8 mouse cellular contexts compared by ENCODE assay signal in genomic region chr19:3321617-3322016, GRCm38 (mm10). TPM values are rescaled to one million over a fixed set of nuclear protein-coding genes. Genes with fewer than 3 reads are reported as not detected.
A peak's percentile ranks its signal among the peaks of the same experiment; 100 is the strongest.
DNase-seq lines count a peak whose midpoint lies in the region; ATAC-seq and TF ChIP-seq lines count a peak whose summit lies in the region.

No protein-coding gene starts in this region.

- no peak overlapping the region for H3K27ac ChIP-seq in thymus, adult 2 months (ENCODE audit: control insufficient read depth, insufficient read depth, low read length)
- H3K27ac ChIP-seq in heart, postnatal 0 days (ENCODE audit: low read depth) = peak overlapping the region; percentile 98
- peak overlapping the region; percentile 64 for H3K27ac ChIP-seq in stomach, embryonic 16.5 days (ENCODE audit: low read length)

- peak overlapping the region; percentile 93 for H3K4me2 ChIP-seq in heart, postnatal 0 days (ENCODE audit: low read depth, low read length)
- H3K4me2 ChIP-seq in stomach, embryonic 16.5 days (ENCODE audit: low read depth, low read length) = peak overlapping the region; percentile 99

- peak; percentile 26 for ATAC-seq in heart, postnatal 0 days (ENCODE audit: insufficient read depth, low read depth)
- peak; percentile 10; the same call in 1 of the 2 replicates for ATAC-seq in stomach, embryonic 16.5 days (ENCODE audit: insufficient read depth, low FRiP score)

- H3K4me1 ChIP-seq in thymus, adult 2 months (replicated peaks; ENCODE audit: control insufficient read depth, insufficient read depth, low read length) = peaks cover 33% of the 10 kb centered on the region
- H3K4me1 ChIP-seq in heart, postnatal 0 days (ENCODE audit: control insufficient read depth, insufficient read depth) = peaks cover 18% of the 10 kb centered on the region
- peaks cover 21% of the 10 kb centered on the region for H3K4me1 ChIP-seq in stomach, embryonic 16.5 days (ENCODE audit: control insufficient read depth, insufficient read depth, low read length)

- peak overlapping the region; percentile 57 for H3K9ac ChIP-seq in heart, postnatal 0 days (replicated peaks; ENCODE audit: low read depth, low read length)
- H3K9ac ChIP-seq in stomach, embryonic 16.5 days (ENCODE audit: low read length) = peak overlapping the region; percentile 47

- no peak for TF ChIP-seq CTCF in thymus, adult 2 months (IDR thresholded peaks at IDR 0.05; ENCODE audit: borderline replicate concordance, control insufficient read depth, extremely low read depth, insufficient read depth, low read length, poor library complexity)
- TF ChIP-seq CTCF in brain, embryonic 14.5 days (IDR thresholded peaks at IDR 0.05; ENCODE audit: borderline replicate concordance, extremely low read depth, insufficient read depth, insufficient read length) = no peak
- TF ChIP-seq CTCF in heart, postnatal 0 days (IDR thresholded peaks at IDR 0.05; ENCODE audit: low read depth) = no peak

- H3K36me3 ChIP-seq in thymus, adult 2 months (ENCODE audit: control insufficient read depth, insufficient read depth, low read length) = no peaks in the 10 kb centered on the region
- no peaks in the 10 kb centered on the region for H3K36me3 ChIP-seq in heart, postnatal 0 days (replicated peaks; ENCODE audit: control insufficient read depth, insufficient read depth, low read length)
- no peaks in the 10 kb centered on the region for H3K36me3 ChIP-seq in stomach, embryonic 16.5 days (ENCODE audit: control insufficient read depth, insufficient read depth, low read length)

- H3K9me3 ChIP-seq in heart, postnatal 0 days (replicated peaks; ENCODE audit: control insufficient read depth, low read length) = no peaks in the 10 kb centered on the region
- no peaks in the 10 kb centered on the region for H3K9me3 ChIP-seq in stomach, embryonic 16.5 days (replicated peaks; ENCODE audit: control insufficient read depth, low read length)

- TF ChIP-seq EP300 in heart, postnatal 0 days (IDR thresholded peaks at IDR 0.05; ENCODE audit: low read depth) = no peak

- peak; percentile 24 for DNase-seq in thymus, adult 2 months
- DNase-seq in thymus, postnatal 10 days (ENCODE audit: low spot score in 2 of 2) = no peak
- peak; percentile 33 for DNase-seq in brain, embryonic 14.5 days (ENCODE audit: low read depth)
- peak; percentile 87 for DNase-seq in heart, postnatal 0 days (ENCODE audit: low spot score)
- DNase-seq in kidney, postnatal 14 days = peak; percentile 91
- peak; percentile 89 to 93 for DNase-seq in lung, postnatal 4 days
- no peak for DNase-seq in right cerebral cortex, postnatal 36 days (ENCODE audit: low spot score in 2 of 2)

- WGBS in thymus, adult 2 months = 7% methylated on average over 11 of the region's 11 CpGs
- 2% methylated on average over 11 of the region's 11 CpGs for WGBS in heart, postnatal 0 days
- WGBS in stomach, embryonic 16.5 days = 9% methylated on average over 11 of the region's 11 CpGs

- TF ChIP-seq POLR2A in thymus, adult 2 months (IDR thresholded peaks at IDR 0.05; ENCODE audit: control insufficient read depth, extremely low read depth, insufficient read depth, low read length, poor library complexity) = no peak
- no peak for TF ChIP-seq POLR2A in brain, embryonic 14.5 days (IDR thresholded peaks at IDR 0.05; ENCODE audit: borderline replicate concordance, extremely low read depth, insufficient read depth, insufficient read length, poor library complexity, severe bottlenecking)

- no peaks in the 10 kb centered on the region for H3K27me3 ChIP-seq in thymus, adult 2 months (ENCODE audit: control insufficient read depth, insufficient read depth, low read length)
- no peaks in the 10 kb centered on the region for H3K27me3 ChIP-seq in heart, postnatal 0 days (ENCODE audit: control insufficient read depth, insufficient read depth, low read length)
- H3K27me3 ChIP-seq in stomach, embryonic 16.5 days (ENCODE audit: control insufficient read depth, insufficient read depth, low read length) = no peaks in the 10 kb centered on the region

- H3K4me3 ChIP-seq in thymus, adult 2 months (ENCODE audit: control insufficient read depth, insufficient read depth, low read length) = peak overlapping the region; percentile 4; the same call in 1 of the 2 replicates
- peak overlapping the region; percentile 82 for H3K4me3 ChIP-seq in heart, postnatal 0 days (ENCODE audit: low read depth, low read length)
- H3K4me3 ChIP-seq in stomach, embryonic 16.5 days (replicated peaks; ENCODE audit: low read length) = peak overlapping the region; percentile 74

RNA-seq across cellular contexts. Expression of gene Cpt1a, which starts 0.5 kb away (rescaled TPM):
- 69.6 and 75.7 TPM in 2 replicates for polyA plus RNA-seq in thymus, adult 2 months (2012; rRNA removed)
- 18.4 and 23.1 TPM in 2 replicates for polyA plus RNA-seq in brain, embryonic 14.5 days (2012; rRNA removed)
- total RNA-seq in heart, postnatal 0 days (2014; rRNA removed; ENCODE audit: low replicate concordance) = 43.6 and 79.4 TPM in 2 replicates
- polyA plus RNA-seq in heart, postnatal 0 days (2015; fragmentation: Nextera tagmentation; extraction: Ambion mirVana) = 43.9 and 49.8 TPM in 2 replicates
- polyA plus RNA-seq in stomach, embryonic 16.5 days (2015; fragmentation: Nextera tagmentation; extraction: Ambion mirVana) = 30.8 and 32.7 TPM in 2 replicates

RNA-seq across cellular contexts. Expression of gene Ighmbp2, which starts 38.8 kb away (rescaled TPM):
- 16.9 and 17.8 TPM in 2 replicates for polyA plus RNA-seq in thymus, adult 2 months (2012; rRNA removed)
- 8.8 and 11.4 TPM in 2 replicates for polyA plus RNA-seq in brain, embryonic 14.5 days (2012; rRNA removed)
- total RNA-seq in heart, postnatal 0 days (2014; rRNA removed; ENCODE audit: low replicate concordance) = 4.5 and 5.2 TPM in 2 replicates
- polyA plus RNA-seq in heart, postnatal 0 days (2015; fragmentation: Nextera tagmentation; extraction: Ambion mirVana) = 3.1 and 3.7 TPM in 2 replicates
- 8.2 and 8.9 TPM in 2 replicates for polyA plus RNA-seq in stomach, embryonic 16.5 days (2015; fragmentation: Nextera tagmentation; extraction: Ambion mirVana)

RNA-seq across cellular contexts. Expression of gene Mrpl21, which starts 38.9 kb away (rescaled TPM):
- polyA plus RNA-seq in thymus, adult 2 months (2012; rRNA removed) = 57.8 and 58.7 TPM in 2 replicates
- 56.2 and 67.8 TPM in 2 replicates for polyA plus RNA-seq in brain, embryonic 14.5 days (2012; rRNA removed)
- 54.9 and 65.9 TPM in 2 replicates for total RNA-seq in heart, postnatal 0 days (2014; rRNA removed; ENCODE audit: low replicate concordance)
- 105 and 113 TPM in 2 replicates for polyA plus RNA-seq in heart, postnatal 0 days (2015; fragmentation: Nextera tagmentation; extraction: Ambion mirVana)
- 102 and 104 TPM in 2 replicates for polyA plus RNA-seq in stomach, embryonic 16.5 days (2015; fragmentation: Nextera tagmentation; extraction: Ambion mirVana)

Comparison
In these comparisons a context has a peak if more than half of its experiments do, and no peak if none do; other contexts are left out.
1. DNase-seq: peak in thymus, adult 2 months (single experiment), brain, embryonic 14.5 days (single experiment), heart, postnatal 0 days (single experiment), kidney, postnatal 14 days (single experiment) and lung, postnatal 4 days (2 of 2); none in thymus, postnatal 10 days (0 of 2) and right cerebral cortex, postnatal 36 days (0 of 2).
2. H3K4me3 ChIP-seq: peak in every context shown above with its lines; median percentile 82 in heart, postnatal 0 days; 74 in stomach, embryonic 16.5 days; 4 in thymus, adult 2 months.